Comparison of ENCODE assay signal across 8 mouse cellular contexts in the genomic region with DNA sequence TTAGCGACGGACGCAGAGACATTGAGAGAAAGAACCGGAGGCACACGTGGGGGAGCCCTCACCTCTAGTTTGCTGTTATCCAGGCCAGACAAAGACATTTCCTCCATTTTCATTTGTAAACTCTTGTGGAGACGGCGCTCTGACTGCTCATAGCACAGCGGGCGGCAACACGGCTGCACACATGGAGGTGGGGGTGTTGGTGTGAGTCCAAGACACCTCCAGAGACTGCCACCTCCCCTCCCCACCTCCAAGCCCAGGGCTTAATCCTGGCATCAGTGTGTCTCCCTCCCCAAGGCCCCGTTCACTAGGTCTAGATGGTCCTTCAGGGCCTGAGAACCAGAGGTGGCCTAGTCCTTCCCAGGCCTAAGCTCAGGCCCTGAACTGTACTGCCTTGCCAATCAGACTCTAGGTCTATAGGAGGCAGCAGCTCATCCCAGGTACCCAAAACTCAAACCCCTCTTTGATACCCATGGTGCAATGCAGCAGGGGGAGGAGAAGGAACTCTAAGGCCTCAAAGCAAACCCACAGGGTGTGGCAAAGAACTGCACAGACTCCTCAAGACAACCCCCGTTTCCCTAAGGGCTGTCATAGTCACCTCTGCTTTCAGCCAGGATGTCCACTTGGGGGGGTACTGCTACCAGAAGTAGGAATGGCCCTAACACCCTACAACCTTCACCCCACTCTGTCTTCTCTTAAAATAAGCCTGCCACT. TPM values are rescaled to one million over a fixed set of nuclear protein-coding genes. Genes with fewer than 3 reads are reported as not detected.
DNase-seq lines count a peak whose midpoint lies in the region; ATAC-seq and TF ChIP-seq lines count a peak whose summit lies in the region.

No protein-coding gene starts in this region.

- H3K4me3 ChIP-seq in testis, adult 2 months (ENCODE audit: control insufficient read depth, low read depth, low read length) = peak overlapping the region; percentile 93
- H3K4me3 ChIP-seq in embryonic facial prominence, embryonic 10.5 days = peak overlapping the region; percentile 96
- H3K4me3 ChIP-seq in hindbrain, embryonic 12.5 days = peak overlapping the region; percentile 88
- H3K4me3 ChIP-seq in lung, embryonic 15.5 days = peak overlapping the region; percentile 93

- no peak for DNase-seq in testis, postnatal 14 days (ENCODE audit: low spot score)
- no peak for DNase-seq in embryonic facial prominence, embryonic 10.5 days (ENCODE audit: low spot score)
- DNase-seq in embryo, embryonic 10 days (ENCODE audit: low spot score) = no peak
- no peak for DNase-seq in gastrocnemius, postnatal 14 days

- peak overlapping the region; percentile 89 for H3K4me2 ChIP-seq in hindbrain, embryonic 12.5 days (replicated peaks)
- H3K4me2 ChIP-seq in lung, embryonic 15.5 days = peak overlapping the region; percentile 86

- no peaks in the 10 kb centered on the region for H3K9me3 ChIP-seq in embryonic facial prominence, embryonic 10.5 days
- no peaks in the 10 kb centered on the region for H3K9me3 ChIP-seq in hindbrain, embryonic 12.5 days (replicated peaks)
- no peaks in the 10 kb centered on the region for H3K9me3 ChIP-seq in lung, embryonic 15.5 days

- peak overlapping the region; percentile 88 for H3K27ac ChIP-seq in testis, adult 2 months (ENCODE audit: control insufficient read depth, insufficient read depth, low read depth, low read length)
- H3K27ac ChIP-seq in embryonic facial prominence, embryonic 10.5 days (replicated peaks) = peak overlapping the region; percentile 98
- peak overlapping the region; percentile 100 for H3K27ac ChIP-seq in hindbrain, embryonic 12.5 days
- H3K27ac ChIP-seq in lung, embryonic 15.5 days = peak overlapping the region; percentile 100

- peaks cover 16% of the 10 kb centered on the region for H3K4me1 ChIP-seq in testis, adult 2 months (ENCODE audit: control insufficient read depth, insufficient read depth, low read length)
- H3K4me1 ChIP-seq in embryonic facial prominence, embryonic 10.5 days = peaks cover 44% of the 10 kb centered on the region
- H3K4me1 ChIP-seq in hindbrain, embryonic 12.5 days = peaks cover 29% of the 10 kb centered on the region
- peaks cover 23% of the 10 kb centered on the region for H3K4me1 ChIP-seq in lung, embryonic 15.5 days

- 77% methylated on average over 12 of the region's 12 CpGs for WGBS in embryonic facial prominence, embryonic 10.5 days
- 70% methylated on average over 12 of the region's 12 CpGs for WGBS in hindbrain, embryonic 12.5 days
- WGBS in lung, embryonic 15.5 days = 53% methylated on average over 12 of the region's 12 CpGs

- intact Hi-C loops in gastrocnemius, postnatal 14 days (cut with DNase I; ENCODE audit: low total_unique reads) = no loop called here

- H3K9ac ChIP-seq in hindbrain, embryonic 12.5 days = peak overlapping the region; percentile 94
- H3K9ac ChIP-seq in lung, embryonic 15.5 days = peak overlapping the region; percentile 97

- no peaks in the 10 kb centered on the region for H3K27me3 ChIP-seq in testis, adult 2 months (ENCODE audit: control insufficient read depth, insufficient read depth, low read length)
- H3K27me3 ChIP-seq in embryonic facial prominence, embryonic 10.5 days (replicated peaks; ENCODE audit: low read depth, poor library complexity, severe bottlenecking) = no peaks in the 10 kb centered on the region
- no peaks in the 10 kb centered on the region for H3K27me3 ChIP-seq in hindbrain, embryonic 12.5 days
- H3K27me3 ChIP-seq in lung, embryonic 15.5 days = no peaks in the 10 kb centered on the region

- no peak for TF ChIP-seq CTCF in testis, adult 2 months (IDR thresholded peaks at IDR 0.05; ENCODE audit: control insufficient read depth, insufficient read depth, insufficient replicate concordance, low read depth, low read length)

- TF ChIP-seq POLR2A in testis, adult 2 months (IDR thresholded peaks at IDR 0.05; ENCODE audit: control insufficient read depth, low read depth, low read length) = no peak

- no peak for ATAC-seq in hindbrain, embryonic 12.5 days (ENCODE audit: low FRiP score)
- ATAC-seq in lung, embryonic 15.5 days (ENCODE audit: borderline replicate concordance, extremely low read depth, low FRiP score, low TSS enrichment) = no peak
- ATAC-seq in neutrophil, adult 5-6 weeks (ENCODE audit: extremely low read depth, insufficient number of reproducible peaks, low FRiP score, poor library complexity, severe bottlenecking) = peak; percentile 24; the same call in 1 of the 2 replicates

- peaks cover 2% of the 10 kb centered on the region; the same call in 1 of the 2 replicates for H3K36me3 ChIP-seq in testis, adult 2 months (ENCODE audit: control insufficient read depth, insufficient read depth, low read length)
- peaks cover 50% of the 10 kb centered on the region for H3K36me3 ChIP-seq in embryonic facial prominence, embryonic 10.5 days (replicated peaks)
- peaks cover 44% of the 10 kb centered on the region for H3K36me3 ChIP-seq in hindbrain, embryonic 12.5 days
- H3K36me3 ChIP-seq in lung, embryonic 15.5 days = peaks cover 39% of the 10 kb centered on the region

RNA-seq across cellular contexts. Expression of gene Atxn7l3, which starts 1.4 kb away (rescaled TPM):
- polyA plus RNA-seq in testis, adult 2 months (2012; rRNA removed) = 16.8 and 17.8 TPM in 2 replicates
- 15.6 and 18.2 TPM in 2 replicates for polyA plus RNA-seq in embryonic facial prominence, embryonic 10.5 days (2016; fragmentation: Nextera tagmentation; extraction: Ambion mirVana)
- 28.5 and 29.7 TPM in 2 replicates for polyA plus RNA-seq in hindbrain, embryonic 12.5 days (2016; fragmentation: Nextera tagmentation; extraction: Ambion mirVana)
- polyA plus RNA-seq in lung, embryonic 15.5 days (2015; fragmentation: Nextera tagmentation; extraction: Ambion mirVana) = 13.3 and 13.6 TPM in 2 replicates
- 36.7 and 44.5 TPM in 2 replicates for total RNA-seq in neutrophil, adult 5-6 weeks (2017)
- 10 to 100 TPM; 15.9 to 17.5 TPM for total RNA-seq in gastrocnemius, postnatal 14 days (2021)

RNA-seq across cellular contexts. Expression of gene Tmub2, which starts 10.3 kb away (rescaled TPM):
- polyA plus RNA-seq in testis, adult 2 months (2012; rRNA removed) = 32.6 and 35.2 TPM in 2 replicates
- 45.2 and 46.2 TPM in 2 replicates for polyA plus RNA-seq in embryonic facial prominence, embryonic 10.5 days (2016; fragmentation: Nextera tagmentation; extraction: Ambion mirVana)
- polyA plus RNA-seq in hindbrain, embryonic 12.5 days (2016; fragmentation: Nextera tagmentation; extraction: Ambion mirVana) = 67.9 and 68.4 TPM in 2 replicates
- polyA plus RNA-seq in lung, embryonic 15.5 days (2015; fragmentation: Nextera tagmentation; extraction: Ambion mirVana) = 48.7 and 51.4 TPM in 2 replicates
- 51.1 and 54.8 TPM in 2 replicates for total RNA-seq in neutrophil, adult 5-6 weeks (2017)
- 10 to 100 TPM; 14.8 to 14.9 TPM for total RNA-seq in gastrocnemius, postnatal 14 days (2021)

RNA-seq across cellular contexts. Expression of gene Ubtf, which starts 24.5 kb away (rescaled TPM):
- polyA plus RNA-seq in testis, adult 2 months (2012; rRNA removed) = 8.6 and 8.9 TPM in 2 replicates
- 94.2 and 96.3 TPM in 2 replicates for polyA plus RNA-seq in embryonic facial prominence, embryonic 10.5 days (2016; fragmentation: Nextera tagmentation; extraction: Ambion mirVana)
- polyA plus RNA-seq in hindbrain, embryonic 12.5 days (2016; fragmentation: Nextera tagmentation; extraction: Ambion mirVana) = 101 and 111 TPM in 2 replicates
- 83.5 and 86.1 TPM in 2 replicates for polyA plus RNA-seq in lung, embryonic 15.5 days (2015; fragmentation: Nextera tagmentation; extraction: Ambion mirVana)
- total RNA-seq in neutrophil, adult 5-6 weeks (2017) = 169 and 195 TPM in 2 replicates
- total RNA-seq in gastrocnemius, postnatal 14 days (2021) = 10 to 100 TPM; 38.2 to 45.5 TPM

RNA-seq across cellular contexts. Expression of gene Asb16, which starts 26.5 kb away (rescaled TPM):
- 0.10 and 0.11 TPM in 2 replicates for polyA plus RNA-seq in testis, adult 2 months (2012; rRNA removed)
- 0.09 and 0.10 TPM in 2 replicates for polyA plus RNA-seq in embryonic facial prominence, embryonic 10.5 days (2016; fragmentation: Nextera tagmentation; extraction: Ambion mirVana)
- not detected in 2 replicates for polyA plus RNA-seq in hindbrain, embryonic 12.5 days (2016; fragmentation: Nextera tagmentation; extraction: Ambion mirVana)
- 0.09 and 0.10 TPM in 2 replicates for polyA plus RNA-seq in lung, embryonic 15.5 days (2015; fragmentation: Nextera tagmentation; extraction: Ambion mirVana)
- not detected in 2 replicates for total RNA-seq in neutrophil, adult 5-6 weeks (2017)
- 10 to 100 TPM; 58.9 to 61.2 TPM for total RNA-seq in gastrocnemius, postnatal 14 days (2021)

RNA-seq across cellular contexts. Expression of gene BC030867, which starts 46.4 kb away (rescaled TPM):
- polyA plus RNA-seq in testis, adult 2 months (2012; rRNA removed) = 31.8 and 48.5 TPM in 2 replicates
- polyA plus RNA-seq in embryonic facial prominence, embryonic 10.5 days (2016; fragmentation: Nextera tagmentation; extraction: Ambion mirVana) = 30.1 and 32.4 TPM in 2 replicates
- 9.4 and 12.5 TPM in 2 replicates for polyA plus RNA-seq in hindbrain, embryonic 12.5 days (2016; fragmentation: Nextera tagmentation; extraction: Ambion mirVana)
- 19.9 and 20.4 TPM in 2 replicates for polyA plus RNA-seq in lung, embryonic 15.5 days (2015; fragmentation: Nextera tagmentation; extraction: Ambion mirVana)
- not detected in 2 replicates for total RNA-seq in neutrophil, adult 5-6 weeks (2017)
- total RNA-seq in gastrocnemius, postnatal 14 days (2021) = under 1 TPM; 0.11 to 0.47 TPM
